Mouse (Mus musculus) Muller cell, postnatal 12 days (primary cell): ENCODE measurements around the gene Fxyd2.

ENCODE experiments used
- DNase-seq: peaks from one replicate; pipeline ENCODE4 v3.0.0-alpha.2; 2015; ENCODE audit errors: inconsistent ontology term

The Fxyd2 gene

DNA sequence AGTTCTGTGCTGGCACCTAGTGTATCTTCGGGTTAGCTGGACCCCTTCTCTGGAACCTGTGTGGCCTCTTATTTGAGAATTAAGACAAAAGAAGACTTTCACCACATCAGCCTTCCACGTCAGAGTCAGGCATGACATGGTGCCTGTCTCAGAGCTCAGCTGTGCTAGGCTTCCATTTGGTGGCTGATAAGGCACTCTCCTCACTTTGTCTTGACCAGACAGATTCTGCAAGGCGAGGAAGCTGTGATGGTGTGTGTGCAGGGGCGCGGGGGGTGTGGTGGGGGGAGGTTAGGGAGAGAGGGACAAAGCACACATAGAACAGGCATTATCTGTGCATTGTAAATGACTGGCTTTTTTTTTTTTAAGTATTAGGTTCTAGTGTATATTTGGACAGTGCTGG, 29.9 kb downstream of the Fxyd2 start:
- DNase-seq: no peak

DNA sequence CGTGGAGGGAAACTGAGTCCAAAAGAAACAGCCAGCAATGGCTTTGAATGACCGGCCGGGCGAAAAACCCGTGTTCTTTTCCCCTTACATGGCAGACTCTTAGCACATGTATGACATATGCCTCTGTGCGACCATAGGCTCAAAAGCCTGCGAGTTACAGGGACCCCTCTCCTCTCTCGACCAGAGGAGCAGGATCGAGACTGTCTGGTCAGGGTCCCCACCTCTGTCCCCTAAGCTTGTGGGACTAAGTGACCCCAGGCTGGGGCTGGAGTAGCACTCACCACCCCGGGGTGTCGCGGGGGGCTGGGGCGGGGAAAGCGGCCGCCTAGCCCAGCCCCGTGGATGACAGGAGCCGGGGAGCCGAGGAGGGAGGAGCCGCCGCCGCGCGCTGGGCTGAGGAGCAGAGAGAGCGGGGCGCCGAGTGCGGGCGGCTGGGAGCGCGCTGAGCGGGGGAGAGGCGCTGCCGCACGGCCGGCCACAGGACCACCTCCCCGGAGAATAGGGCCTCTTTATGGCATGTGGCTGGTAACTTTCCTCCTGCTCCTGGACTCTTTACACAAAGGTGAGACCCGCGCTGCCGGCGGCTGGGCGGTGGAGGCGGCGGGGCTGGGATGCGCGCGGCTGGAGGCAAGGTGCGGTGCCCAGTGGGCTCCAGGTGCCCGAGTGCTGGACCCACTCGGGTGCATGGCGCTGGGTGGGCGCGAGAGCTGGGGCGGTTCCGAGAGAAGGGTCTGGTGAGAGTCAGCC, 30.7 kb downstream of the Fxyd2 start:
- peak; percentile 30 for DNase-seq

DNA sequence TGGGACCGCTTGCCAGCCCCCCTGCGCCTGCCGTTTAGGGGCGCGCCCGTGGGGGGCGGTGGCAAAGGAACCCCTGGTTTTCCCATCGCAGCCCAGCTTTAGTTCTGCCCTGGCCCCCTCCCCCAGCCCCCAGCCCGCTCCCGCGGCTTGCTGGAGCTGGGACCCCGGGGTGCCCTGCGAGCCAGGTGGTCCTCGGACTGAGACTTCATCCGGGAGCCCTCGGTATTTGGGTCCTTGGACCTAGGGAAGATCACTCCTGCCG, 31.2 kb downstream of the Fxyd2 start:
- no peak for DNase-seq

DNA sequence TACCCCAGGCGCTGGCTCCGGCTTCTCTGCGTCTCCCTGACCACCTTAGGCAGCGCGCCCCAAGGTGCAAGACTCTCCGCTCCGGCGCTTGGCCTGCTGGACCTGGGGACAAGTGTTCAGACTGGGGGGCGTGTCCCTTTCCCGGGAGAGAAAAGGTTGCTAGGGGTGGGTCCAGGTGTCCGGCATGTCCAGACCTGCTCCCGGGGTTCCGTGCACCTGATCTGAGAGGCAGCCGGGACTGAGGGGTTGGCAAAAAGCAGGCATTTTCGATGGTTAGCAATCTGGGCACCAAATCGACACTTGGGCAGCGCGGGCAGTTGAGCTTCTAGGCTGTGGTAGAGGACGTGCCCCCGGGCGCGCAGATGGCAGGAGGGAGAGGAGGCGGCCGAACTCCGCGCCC, 31.7 kb downstream of the Fxyd2 start:
- no peak for DNase-seq

DNA sequence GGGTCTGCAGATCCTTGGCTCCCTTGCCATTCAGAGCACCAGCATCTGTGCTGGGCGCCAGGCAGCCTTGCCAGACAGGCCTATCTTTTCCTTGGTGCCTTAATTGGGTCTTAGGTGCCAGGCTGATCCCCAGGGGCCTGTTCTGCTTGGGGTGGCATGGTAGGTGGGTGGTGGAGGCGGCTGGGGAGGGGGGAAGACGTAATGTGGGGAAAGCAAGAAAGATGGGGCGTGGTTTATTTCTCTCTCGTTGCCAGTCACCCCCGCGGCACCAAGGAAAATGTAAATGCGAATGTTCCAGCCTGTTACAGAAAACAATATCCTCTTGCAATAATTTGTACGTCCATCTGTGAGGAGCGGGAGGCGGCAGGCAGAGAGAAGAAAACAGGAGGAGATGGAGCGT, 33.2 kb downstream of the Fxyd2 start:
- DNase-seq: no peak

DNA sequence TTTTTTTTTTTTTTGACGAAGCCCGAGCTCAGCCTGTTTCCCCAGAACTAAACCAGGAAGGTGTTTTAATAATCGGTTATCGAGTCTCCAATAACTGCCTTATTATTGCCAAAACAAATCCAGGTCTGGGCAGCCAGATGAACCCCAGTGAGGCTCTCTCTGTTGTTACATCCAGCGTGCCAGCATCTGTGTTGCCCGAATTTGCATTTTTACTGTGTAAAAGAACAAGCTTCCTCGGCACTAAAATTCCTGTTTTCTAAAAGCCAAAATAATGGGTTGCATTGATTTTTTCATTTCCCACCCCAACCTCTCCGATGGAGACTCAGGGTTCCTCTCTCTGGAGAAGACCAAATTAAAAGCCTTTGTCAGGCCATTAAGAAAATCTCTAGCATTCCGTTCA, 33.6 kb downstream of the Fxyd2 start:
- DNase-seq: no peak

DNA sequence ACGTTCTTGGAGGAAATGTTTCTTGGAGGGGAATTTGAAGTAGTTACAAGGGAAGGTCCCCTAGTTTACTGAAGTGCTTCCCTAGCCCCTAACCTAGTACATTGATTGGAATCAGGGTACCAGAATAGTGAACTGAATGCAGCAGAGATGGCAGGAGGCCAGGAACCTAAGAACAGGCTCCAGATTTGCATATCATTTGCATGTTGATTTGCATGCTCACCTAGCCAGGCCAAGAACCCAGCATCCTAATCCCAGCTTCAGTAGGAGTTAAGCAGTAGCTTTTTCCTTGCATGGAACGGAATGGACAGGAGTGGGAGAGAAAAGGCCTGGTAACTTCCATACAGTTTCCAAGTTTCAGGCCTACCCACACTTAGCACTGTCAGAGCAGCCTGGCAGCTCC, 34.7 kb downstream of the Fxyd2 start:
- no peak for DNase-seq

DNA sequence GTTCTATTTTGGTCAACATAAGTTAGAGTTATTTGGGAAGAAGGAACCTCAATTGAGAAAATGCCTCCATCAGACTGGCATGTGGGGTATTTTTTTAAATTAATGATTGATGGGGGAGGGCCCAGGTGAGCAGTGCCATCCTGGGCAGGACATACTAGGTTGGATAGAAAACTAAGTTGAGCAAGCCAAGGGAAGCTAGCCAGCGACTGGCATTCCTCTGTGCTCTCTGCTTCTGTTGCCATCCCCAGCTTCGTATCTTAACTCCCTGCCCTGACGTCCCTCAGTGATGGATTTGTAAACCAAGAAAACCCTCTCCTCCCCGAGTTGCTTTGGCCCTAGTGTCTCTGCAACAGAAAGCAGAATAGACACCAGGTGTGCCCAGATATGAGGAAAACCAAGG, 39.6 kb downstream of the Fxyd2 start:
- no peak for DNase-seq

DNA sequence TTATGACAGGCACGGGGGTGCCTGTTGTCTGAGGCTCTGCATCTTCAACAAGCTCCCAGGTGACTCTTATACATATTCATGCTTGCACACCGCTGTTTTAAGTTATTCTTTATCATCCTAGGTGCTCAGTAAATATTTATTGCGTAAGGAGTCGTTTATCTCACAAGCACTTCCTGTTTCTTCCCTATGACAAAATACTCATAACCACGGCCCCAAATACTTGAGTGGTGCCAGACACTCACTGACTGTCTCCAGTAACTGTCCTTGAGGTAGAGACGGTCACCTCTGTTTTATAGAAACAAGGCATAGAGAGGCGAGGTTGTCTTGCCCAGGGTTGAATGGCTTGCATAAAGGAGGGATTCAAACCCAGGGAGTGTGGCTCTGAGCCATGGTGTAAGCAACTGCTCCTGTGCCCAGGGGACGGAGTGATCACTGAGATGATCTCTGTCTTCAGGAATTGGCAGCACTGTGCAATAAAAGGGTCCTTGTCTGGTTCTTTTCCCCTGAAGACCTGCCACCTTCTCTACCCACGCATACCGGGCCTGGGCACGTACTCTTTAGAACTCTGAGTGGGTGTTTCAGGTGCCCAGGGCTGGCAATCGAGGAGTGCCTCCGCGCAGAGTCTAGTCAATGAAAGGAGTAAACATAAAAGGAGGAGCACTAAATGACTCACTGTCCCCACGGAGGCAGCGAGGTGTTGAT, 40.8 kb downstream of the Fxyd2 start:
- DNase-seq: no peak

DNA sequence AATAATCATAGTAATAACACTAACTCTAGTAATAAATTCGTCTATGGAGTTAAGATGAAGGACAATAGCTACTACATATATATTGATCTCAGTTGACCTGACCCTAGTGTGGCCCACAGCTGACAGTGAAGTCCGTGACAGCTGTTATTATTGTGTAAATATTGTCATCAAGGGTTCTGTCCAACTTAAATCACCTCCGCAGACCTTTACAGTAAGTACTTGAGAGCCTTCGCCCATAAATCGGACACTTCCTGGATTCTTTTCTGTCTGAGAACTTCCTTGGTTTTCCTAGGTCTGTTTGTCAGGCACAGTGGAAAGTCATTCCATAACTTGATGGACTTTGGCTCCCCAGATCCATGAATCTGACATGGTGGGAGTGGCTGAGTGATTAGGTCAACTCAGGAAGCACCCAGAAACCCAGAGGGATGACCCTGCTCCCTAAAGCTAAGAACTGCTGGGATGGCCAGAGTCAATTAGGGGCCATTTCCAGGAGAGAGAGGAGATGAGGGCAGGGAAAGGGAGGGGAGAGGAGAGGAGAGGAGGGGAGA, 44.9 kb downstream of the Fxyd2 start:
- DNase-seq: no peak

DNA sequence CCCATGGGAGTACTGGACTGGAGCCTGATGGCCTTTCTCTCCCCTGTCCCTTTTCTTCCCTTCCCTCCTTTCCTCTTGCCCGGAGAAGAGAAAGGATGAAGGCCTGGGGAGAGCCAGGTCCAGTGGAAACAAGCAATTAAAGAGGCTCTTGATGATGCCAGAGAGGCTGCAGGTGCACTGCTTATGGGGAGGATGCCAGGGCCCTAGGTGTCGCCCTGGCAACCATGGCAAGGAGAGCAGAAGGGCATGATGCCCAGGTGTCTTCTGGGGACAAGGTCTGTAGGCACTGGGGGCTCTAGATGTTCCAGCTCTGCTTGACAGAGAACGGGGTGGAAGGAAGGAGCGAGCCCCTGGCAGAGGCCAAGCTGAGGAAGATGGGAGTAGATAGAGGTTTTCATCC, 50.2 kb downstream of the Fxyd2 start:
- DNase-seq: no peak

DNA sequence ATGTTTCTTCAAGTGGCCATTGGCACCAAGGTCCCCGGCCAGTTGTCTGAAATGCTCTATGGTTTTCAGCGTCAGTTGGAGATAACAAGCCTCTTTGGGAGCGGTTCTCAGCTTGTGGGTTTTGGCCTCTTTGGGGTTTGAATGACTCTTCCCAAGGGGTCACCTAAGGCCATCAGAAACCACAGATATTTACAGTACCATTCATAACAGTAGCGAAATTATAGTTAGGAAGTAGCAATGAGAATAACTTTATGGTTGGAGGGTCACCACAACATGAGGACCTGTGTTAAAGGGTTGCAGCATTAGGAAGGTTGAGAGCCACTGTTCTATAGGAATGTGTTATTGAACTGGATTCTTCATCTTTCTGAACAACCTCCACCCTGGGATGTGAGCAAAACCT, 51.9 kb downstream of the Fxyd2 start:
- no peak for DNase-seq

DNA sequence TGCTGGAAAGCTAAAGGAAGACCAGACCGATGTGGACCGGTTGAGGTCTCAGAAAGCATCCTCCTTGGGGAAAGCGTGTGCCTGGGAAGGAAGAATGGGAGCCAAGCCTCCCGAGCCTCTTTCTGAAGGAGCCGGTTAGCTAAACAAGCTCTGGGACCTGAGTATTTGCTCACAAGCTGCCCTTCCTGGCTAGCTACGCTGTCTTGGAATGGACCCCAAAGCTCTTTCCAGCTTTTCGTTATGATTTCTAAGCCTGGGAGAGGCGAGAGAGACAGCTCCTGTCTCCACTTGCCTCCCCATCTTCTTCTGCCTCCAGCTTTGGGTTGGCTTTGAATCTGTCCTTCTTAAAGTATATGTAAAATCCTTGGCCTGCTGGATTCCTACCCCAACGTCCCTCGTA, 54.6 kb downstream of the Fxyd2 start:
- DNase-seq: no peak

DNA sequence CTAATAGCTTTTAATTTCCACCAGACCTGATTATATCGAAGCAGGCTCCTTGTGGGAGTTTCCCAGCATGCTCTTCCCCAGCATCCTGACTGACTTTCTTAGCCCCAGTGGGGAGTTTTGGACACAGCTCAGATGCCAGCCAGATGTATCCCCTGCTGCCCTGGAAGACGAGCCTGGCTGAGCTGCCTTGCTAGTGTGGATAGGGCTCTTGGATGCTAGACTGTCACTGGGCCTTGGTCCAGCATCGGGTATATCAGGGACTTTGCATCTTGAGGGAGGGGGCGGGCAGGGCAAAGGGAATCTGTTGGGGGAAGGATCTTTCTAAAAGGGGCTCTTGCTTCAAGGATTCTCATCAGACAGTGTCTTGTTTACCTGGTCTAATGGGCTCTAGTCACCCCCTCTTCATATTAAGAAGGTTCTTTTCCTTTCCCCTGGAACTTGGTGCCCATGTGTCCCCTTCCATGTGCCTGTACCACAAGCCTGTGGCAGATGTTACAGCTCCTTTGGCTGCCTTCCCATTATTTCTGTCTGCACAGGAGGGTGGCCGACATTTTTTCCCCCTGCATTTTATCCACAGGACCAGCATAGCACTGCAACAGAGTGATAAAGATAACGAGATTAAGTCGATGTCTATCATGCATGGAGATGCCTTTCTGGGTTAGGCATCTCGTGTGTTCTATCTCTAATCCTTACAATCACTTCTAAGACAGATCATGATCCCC, 55.6 kb downstream of the Fxyd2 start:
- DNase-seq: no peak

DNA sequence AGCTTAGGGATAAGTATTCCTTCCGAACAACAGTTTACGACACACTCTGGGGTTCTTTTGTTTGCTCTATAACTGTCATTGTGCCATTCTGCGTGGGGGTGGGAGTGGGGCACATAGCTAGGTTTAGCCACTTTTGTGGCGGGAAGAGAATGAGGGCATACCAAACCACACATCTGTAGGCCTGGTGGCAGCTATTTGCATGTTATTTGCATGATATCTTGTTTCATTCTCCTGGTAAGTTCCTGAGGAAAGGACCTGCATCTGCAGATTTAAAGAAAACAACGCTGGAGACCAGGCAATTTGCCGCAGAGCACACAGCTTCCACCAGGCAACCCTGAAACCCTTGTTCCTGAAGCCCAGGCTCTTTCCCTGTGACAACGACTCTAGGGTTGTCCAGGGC, 57.7 kb downstream of the Fxyd2 start:
- no peak for DNase-seq

DNA sequence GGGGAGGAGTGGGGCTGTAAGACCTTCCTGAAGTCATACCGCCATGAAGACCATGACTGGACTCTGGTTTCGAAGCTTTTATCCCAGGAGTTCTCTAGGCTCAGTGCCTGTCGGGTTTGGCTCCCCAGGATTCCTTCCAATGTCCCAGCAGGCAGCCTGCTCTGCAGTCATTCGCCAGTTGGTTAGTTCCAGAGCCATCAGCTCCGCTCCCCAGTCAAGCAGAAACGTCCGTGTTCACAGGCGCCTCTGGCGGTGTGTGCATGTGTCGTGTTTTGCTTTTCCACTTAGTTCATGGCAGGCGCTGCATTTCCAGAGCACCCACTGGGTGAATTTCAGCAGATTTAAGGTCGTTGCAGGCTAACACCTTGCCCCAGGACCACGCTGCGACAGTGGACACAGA, 58.9 kb downstream of the Fxyd2 start:
- DNase-seq: no peak
